Mouse (Mus musculus): ENCODE data around the gene Nnat. TPM values are rescaled to one million over a fixed set of nuclear protein-coding genes. Genes with fewer than 3 reads are reported as not detected.

The Nnat gene
- polyA plus RNA-seq, 1 experiment from 2014 or later: 340 TPM

GRCm38 (mm10) chr2:157607542-157608236 is 47.8 kb downstream of the Nnat start:
- H3K27ac ChIP-seq (replicated peaks): no peak overlapping the region
- H3K36me3 ChIP-seq: no peaks in the 10 kb centered on the region
- H3K4me1 ChIP-seq: peaks cover 7% of the 10 kb centered on the region; the same call in 1 of the 2 replicates
- H3K4me2 ChIP-seq (replicated peaks): no peak overlapping the region
- ATAC-seq (ENCODE audit: insufficient number of reproducible peaks, low FRiP score, low TSS enrichment, low read depth): 0 out of 2 replicates have a peak, but pooled peaks have one; percentile 25
- H3K9ac ChIP-seq: no peak overlapping the region
- WGBS: 25% methylated on average over 9 of the region's 9 CpGs
- H3K9me3 ChIP-seq (replicated peaks): no peaks in the 10 kb centered on the region
- H3K27me3 ChIP-seq: peaks cover 7% of the 10 kb centered on the region; the same call in 1 of the 2 replicates
- H3K4me3 ChIP-seq (replicated peaks): no peak overlapping the region

GRCm38 (mm10) chr2:157611735-157612134 is 51.9 kb downstream of the Nnat start:
- WGBS: 65% methylated on average over 3 of the region's 3 CpGs
- H3K36me3 ChIP-seq: no peaks in the 10 kb centered on the region
- no peaks in the 10 kb centered on the region for H3K27me3 ChIP-seq
- no peak overlapping the region for H3K4me3 ChIP-seq (replicated peaks)
- H3K9me3 ChIP-seq (replicated peaks): no peaks in the 10 kb centered on the region
- no peak overlapping the region for H3K4me2 ChIP-seq (replicated peaks)
- H3K9ac ChIP-seq: no peak overlapping the region
- H3K27ac ChIP-seq (replicated peaks): no peak overlapping the region
- H3K4me1 ChIP-seq: peaks cover 7% of the 10 kb centered on the region; the same call in 1 of the 2 replicates
- ATAC-seq (ENCODE audit: insufficient number of reproducible peaks, low FRiP score, low TSS enrichment, low read depth): no peak

Small RNA genes within 50 kb of the gene (microRNA-seq; reads per million reads assigned to microRNA genes)
- gene Gm23134 (ENCODE audit: borderline number of aligned reads): 7.8 reads per million, percentile 27 among the genes with 10 or more reads in this experiment

Other genes starting within 250 kb of the Nnat start
- not detected in 2 replicates for gene Ghrh, start 212.6 kb upstream of the Nnat start, polyA plus RNA-seq (2015; fragmentation: Nextera tagmentation; extraction: Ambion mirVana)
- gene Manbal, start 192.5 kb upstream of the Nnat start, polyA plus RNA-seq (2015; fragmentation: Nextera tagmentation; extraction: Ambion mirVana): 89.8 and 92.3 TPM in 2 replicates
- gene Src, start 141.6 kb upstream of the Nnat start, polyA plus RNA-seq (2015; fragmentation: Nextera tagmentation; extraction: Ambion mirVana): 20.7 and 21.3 TPM in 2 replicates
- gene Blcap, start 11.2 kb downstream of the Nnat start, polyA plus RNA-seq (2015; fragmentation: Nextera tagmentation; extraction: Ambion mirVana): 54.2 and 57.1 TPM in 2 replicates
- gene Ctnnbl1, start 177.3 kb downstream of the Nnat start, polyA plus RNA-seq (2015; fragmentation: Nextera tagmentation; extraction: Ambion mirVana): 51.9 and 55.2 TPM in 2 replicates

Measured in embryonic facial prominence, embryonic 15.5 days (tissue).